12 mouse cellular contexts compared by ENCODE assay signal in the genomic region with DNA sequence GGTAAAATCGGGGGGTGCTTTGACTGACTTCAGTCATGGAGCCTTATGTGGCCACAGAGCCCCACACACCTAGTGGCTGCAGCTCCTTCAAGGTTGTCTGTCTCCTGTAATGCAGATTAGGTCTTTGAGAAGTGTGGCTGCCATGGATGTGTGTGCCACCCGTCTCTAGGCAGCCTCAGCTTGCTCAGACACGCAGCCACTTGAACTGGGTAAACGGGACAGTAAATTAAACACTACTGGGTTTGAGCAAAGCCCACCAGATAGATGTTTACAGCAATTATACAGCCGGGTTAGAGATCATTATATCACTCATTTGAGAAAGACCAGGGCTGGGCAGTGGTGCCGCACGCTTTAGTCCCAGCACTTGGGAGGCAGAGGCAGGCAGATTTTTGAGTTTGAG. TPM values are rescaled to one million over a fixed set of nuclear protein-coding genes. Genes with fewer than 3 reads are reported as not detected.
"Had no signal": no experiment of that assay in that cellular context is flagged by ENCODE, and none has a peak within 500 bp of the region (broad histone marks: within the 10 kb centered on the region; RNA-seq: fewer than 3 reads in every experiment).

No protein-coding gene starts in this region.

- H3K4me3 ChIP-seq: limb, embryonic 15.5 days; liver, embryonic 12.5 days; midbrain, embryonic 12.5 days; stomach, embryonic 15.5 days had no signal

- H3K4me2 ChIP-seq: limb, embryonic 15.5 days; liver, embryonic 12.5 days; midbrain, embryonic 12.5 days; stomach, embryonic 15.5 days had no signal

- H3K27ac ChIP-seq: limb, embryonic 15.5 days; liver, embryonic 12.5 days; midbrain, embryonic 12.5 days had no signal

- DNase-seq: kidney, postnatal 25 days; lung, postnatal 36 days; right cerebral cortex, postnatal 14 days; thymus, adult 2 months; thymus, postnatal 25 days had no signal

- ATAC-seq: liver, embryonic 12.5 days had no signal

- H3K27me3 ChIP-seq: limb, embryonic 15.5 days; liver, embryonic 12.5 days; midbrain, embryonic 12.5 days; stomach, embryonic 15.5 days had no signal

- H3K9me3 ChIP-seq: limb, embryonic 15.5 days; liver, embryonic 12.5 days; midbrain, embryonic 12.5 days; stomach, embryonic 15.5 days had no signal

- H3K9ac ChIP-seq: limb, embryonic 15.5 days; liver, embryonic 12.5 days; midbrain, embryonic 12.5 days; stomach, embryonic 15.5 days had no signal

RNA-seq across cellular contexts. Expression of gene Cacna1c, which starts 1.6 kb away (rescaled TPM):
- total RNA-seq: megakaryocyte progenitor cell, adult 5-6 weeks had no signal

RNA-seq across cellular contexts. Expression of gene Cacna2d4, which starts 41.7 kb away (rescaled TPM):
- polyA plus RNA-seq: kidney, embryonic 16.5 days; lung, embryonic 16.5 days had no signal
